Mouse (Mus musculus): ENCODE measurements around the gene Il13ra1.

GRCm38 (mm10) chrX:36111622-36112421 lies at the start of gene Il13ra1:
- no peak for TF ChIP-seq POLR2A (IDR thresholded peaks at IDR 0.05; ENCODE audit: insufficient read depth, low read length)
- TF ChIP-seq CTCF (IDR thresholded peaks at IDR 0.05; ENCODE audit: low read depth, low read length) = no peak
- TF ChIP-seq EP300 (IDR thresholded peaks at IDR 0.05; ENCODE audit: insufficient read depth, low read depth, low read length) = no peak

Measured in ES-Bruce4 (cell line).